Mouse (Mus musculus) CH12.LX (cell line): ENCODE data around the gene Tmem200b. TPM values are rescaled to one million over a fixed set of nuclear protein-coding genes. Genes with fewer than 3 reads are reported as not detected.

Source experiments
- DNase-seq: peaks from one replicate; pipeline ENCODE4 v3.0.0-alpha.2; 2013; ENCODE audit errors: extremely low read depth
- H3K27ac ChIP-seq: 2 replicates; pipeline ENCODE4 v1.5.1; 2012; ENCODE audit warnings: low read depth, mild to moderate bottlenecking, control low read depth, moderate library complexity; ENCODE audit not compliant: insufficient read depth
- H3K27me3 ChIP-seq: replicated peaks from 2 replicates; pipeline ENCODE3; 2012; ENCODE audit warnings: inconsistent platforms
- H3K36me3 ChIP-seq, 2 experiments: replicated peaks in 1 of 2; 2 replicates each; pipeline versions ENCODE3 to v1.6.1; 2012; ENCODE audit warnings: inconsistent platforms in 1 of 2, low read length in 1 of 2, mild to moderate bottlenecking in 1 of 2, mixed read lengths in 1 of 2, moderate library complexity in 1 of 2; ENCODE audit not compliant: control insufficient read depth in 1 of 2, insufficient read depth in 1 of 2
- H3K4me1 ChIP-seq, 2 experiments: 2 replicates each; pipeline ENCODE4 v1.6.1; 2012; ENCODE audit warnings: inconsistent platforms in 1 of 2, moderate library complexity in 1 of 2; ENCODE audit not compliant: insufficient read depth in 2 of 2, control insufficient read depth in 1 of 2
- H3K4me2 ChIP-seq: 2 replicates; pipeline ENCODE4 v1.6.1; 2012; ENCODE audit warnings: low read depth, mild to moderate bottlenecking, control low read depth; ENCODE audit not compliant: poor library complexity, insufficient read depth, severe bottlenecking
- H3K4me3 ChIP-seq, 3 experiments: fragments of 150-350 bp in 1 of 3; sonication (generic) in 1 of 3; replicated peaks in 1 of 3; 2 replicates each; pipeline versions ENCODE3 to v1.5.1; 2011 to 2012; ENCODE audit warnings: low read depth in 2 of 3, low read length in 2 of 3, mild to moderate bottlenecking in 2 of 3, moderate library complexity in 2 of 3, control low read depth in 1 of 3, improper control_type of control experiment in 1 of 3, inconsistent platforms in 1 of 3, mixed read lengths in 1 of 3; ENCODE audit not compliant: poor library complexity in 1 of 3
- H3K79me2 ChIP-seq: replicated peaks from 2 replicates; pipeline ENCODE4 v1.6.1; 2012; ENCODE audit warnings: mild to moderate bottlenecking, moderate library complexity; ENCODE audit not compliant: control insufficient read depth, poor library complexity, insufficient read depth, severe bottlenecking; ENCODE audit errors: extremely low read depth
- H3K9ac ChIP-seq: 2 replicates; pipeline ENCODE4 v1.6.1; 2012; ENCODE audit warnings: low read depth, mild to moderate bottlenecking, control low read depth, moderate library complexity; ENCODE audit not compliant: insufficient read depth
- H3K9me3 ChIP-seq: replicated peaks from 2 replicates; pipeline ENCODE3; 2012; ENCODE audit warnings: low read length, inconsistent platforms, mixed read lengths
- BHLHE40 ChIP-seq: IDR thresholded peaks from 2 replicates; pipeline ENCODE4 v1.6.1; 2011; ENCODE audit warnings: mild to moderate bottlenecking, low read depth, low read length, improper control_type of control experiment
- E2F4 ChIP-seq: IDR thresholded peaks from 2 replicates; pipeline ENCODE4 v1.6.1; 2011; ENCODE audit warnings: low read depth, low read length, improper control_type of control experiment; ENCODE audit not compliant: insufficient replicate concordance
- EP300 ChIP-seq: IDR thresholded peaks from 2 replicates; pipeline ENCODE4 v1.6.1; 2011; ENCODE audit warnings: low read length, improper control_type of control experiment
- IRF4 ChIP-seq: IDR thresholded peaks from 2 replicates; pipeline ENCODE4 v1.6.1; 2014; ENCODE audit warnings: low read depth, mild to moderate bottlenecking, inconsistent platforms, low read length, improper control_type of control experiment
- MAFK ChIP-seq: IDR thresholded peaks from 2 replicates; pipeline ENCODE4 v1.6.1; 2011; ENCODE audit warnings: low read length, improper control_type of control experiment; ENCODE audit not compliant: insufficient replicate concordance
- MAZ ChIP-seq: IDR thresholded peaks from 2 replicates; pipeline ENCODE4 v1.6.1; 2012; ENCODE audit warnings: low read depth, mild to moderate bottlenecking, inconsistent platforms, low read length, improper control_type of control experiment, moderate library complexity
- MEF2A ChIP-seq: IDR thresholded peaks from 2 replicates; pipeline ENCODE4 v1.6.1; 2014; ENCODE audit warnings: low read depth, mild to moderate bottlenecking, inconsistent platforms, low read length, improper control_type of control experiment, borderline replicate concordance
- MXI1 ChIP-seq: IDR thresholded peaks from 2 replicates; pipeline ENCODE4 v1.6.1; 2011; ENCODE audit warnings: mild to moderate bottlenecking, low read depth, low read length, improper control_type of control experiment
- NRF1 ChIP-seq: IDR thresholded peaks from 2 replicates; pipeline ENCODE4 v1.6.1; 2014; ENCODE audit warnings: low read depth, mild to moderate bottlenecking, inconsistent platforms, low read length, improper control_type of control experiment, moderate library complexity
- POLR2A ChIP-seq: IDR thresholded peaks from 2 replicates; pipeline ENCODE4 v1.6.1; 2011; ENCODE audit warnings: low read depth, mild to moderate bottlenecking, improper control_type of control experiment, low read length
- RAD21 ChIP-seq: IDR thresholded peaks from 2 replicates; pipeline ENCODE4 v1.6.1; 2011; ENCODE audit warnings: low read depth, mild to moderate bottlenecking, low read length, improper control_type of control experiment, moderate library complexity
- SIN3A ChIP-seq: IDR thresholded peaks from 2 replicates; pipeline ENCODE4 v1.6.1; 2012; ENCODE audit warnings: low read length, improper control_type of control experiment, inconsistent platforms
- TCF12 ChIP-seq: IDR thresholded peaks from 2 replicates; pipeline ENCODE4 v1.6.1; 2014; ENCODE audit warnings: low read depth, mild to moderate bottlenecking, inconsistent platforms, low read length, improper control_type of control experiment
- USF2 ChIP-seq: conservative IDR thresholded peaks from 2 replicates; pipeline ENCODE4 v1.6.1; 2011; ENCODE audit warnings: low read depth, low read length, improper control_type of control experiment
- ZC3H11A ChIP-seq: IDR thresholded peaks from 2 replicates; pipeline ENCODE4 v1.6.1; 2012; ENCODE audit warnings: low read depth, mild to moderate bottlenecking, inconsistent platforms, low read length, improper control_type of control experiment
- ZKSCAN1 ChIP-seq: IDR thresholded peaks from 2 replicates; pipeline ENCODE4 v1.6.1; 2012; ENCODE audit warnings: low read depth, inconsistent platforms, low read length, improper control_type of control experiment, borderline replicate concordance
- dilution Hi-C: fragments of 300-500 bp; cut with MboI; formaldehyde crosslinking; loops from 2 replicates; pipeline ENCODE4 v1.14.3; 2020; ENCODE audit warnings: low sequenced_read_pairs; ENCODE audit not compliant: extremely low pct_unique_long_range_greater_than_20kb, extremely low pct_ligation_motif_present
- in situ Hi-C: fragments of 300-500 bp; cut with MboI; formaldehyde crosslinking; loops from 3 replicates; pipeline ENCODE4 v1.14.3; 2019; ENCODE audit warnings: low sequenced_read_pairs, low pct_ligation_motif_present, low pct_unique_long_range_greater_than_20kb, mixed read lengths
- polyA plus RNA-seq: library from polyadenylated mRNA; unstranded; fragments of >175 nt; gene quantifications from 2 replicates; pipeline ENCODE4 v1.2.1, GENCODE M21; 2012; ENCODE audit warnings: low read depth; ENCODE audit not compliant: insufficient read length
- total RNA-seq, 2 experiments: library from RNA; depleted of rRNA; stranded (reverse); fragments of 300-350 nt in 1 of 2; fragments of >200 nt in 1 of 2; gene quantifications; 2 replicates each; pipeline ENCODE4 v1.2.3; 2012 to 2014

Gene Tmem200b
- total and polyA plus RNA-seq, 3 experiments: not detected

DNA sequence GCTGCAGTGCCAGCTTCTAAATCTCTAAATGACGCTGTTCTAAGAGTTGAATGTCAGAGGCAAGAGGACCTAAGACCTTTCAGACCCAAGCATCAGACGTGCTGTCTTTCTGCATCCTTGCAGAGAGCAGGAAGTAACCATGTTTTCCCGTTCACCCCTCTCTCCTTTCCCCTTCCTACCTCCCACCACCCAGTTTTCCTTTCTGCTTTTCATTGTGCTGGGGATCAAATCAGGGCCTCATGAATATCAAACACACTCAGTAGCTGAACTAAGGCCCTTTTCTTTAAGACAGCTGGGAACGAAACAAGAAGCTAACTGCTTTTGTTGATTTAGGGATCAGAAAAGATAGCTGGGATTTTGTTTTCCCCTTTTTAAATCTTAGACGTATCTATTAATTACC, 28.3 kb downstream of the Tmem200b start:
- H3K27me3 ChIP-seq: no peaks in the 10 kb centered on the region
- H3K9ac ChIP-seq: no peak overlapping the region
- no peak overlapping the region for H3K4me2 ChIP-seq
- H3K9me3 ChIP-seq: no peaks in the 10 kb centered on the region
- no peaks in the 10 kb centered on the region for H3K79me2 ChIP-seq
- H3K36me3 ChIP-seq: peaks cover 0 to 5% of the 10 kb centered on the region in 2 experiments
- dilution Hi-C loops (no loop called here), in situ Hi-C loops (no loop called here)
- no peaks in the 10 kb centered on the region for H3K4me1 ChIP-seq
- no peak for DNase-seq
- no peak overlapping the region for H3K27ac ChIP-seq
- TF ChIP-seq SIN3A: no peak
- TF ChIP-seq EP300: no peak
- TF ChIP-seq POLR2A: no peak
- TF ChIP-seq IRF4: no peak
- TF ChIP-seq USF2: no peak
- no peak for TF ChIP-seq MEF2A
- TF ChIP-seq MXI1: no peak
- no peak for TF ChIP-seq MAZ
- TF ChIP-seq E2F4: no peak
- no peak overlapping the region for H3K4me3 ChIP-seq

DNA sequence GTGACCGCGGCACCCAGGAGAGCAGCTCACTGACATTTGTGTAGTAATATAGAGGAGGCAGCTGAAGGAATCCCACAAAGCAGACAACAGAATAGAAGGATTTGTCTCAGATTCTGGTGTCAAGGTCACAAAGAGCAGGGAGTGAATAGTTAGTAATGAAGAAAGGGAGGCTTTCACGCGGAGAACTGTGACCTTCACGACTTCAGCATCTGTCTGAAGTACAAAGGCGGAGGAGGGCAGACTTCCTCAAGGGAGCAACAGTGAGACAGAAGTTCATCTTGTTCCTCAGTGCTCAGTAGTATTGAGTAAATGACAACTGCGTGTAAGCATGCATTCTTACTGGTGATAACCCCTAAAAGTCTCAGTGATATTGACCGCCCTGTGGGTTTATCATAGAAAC, 29.1 kb downstream of the Tmem200b start:
- dilution Hi-C loops (no loop called here), in situ Hi-C loops (no loop called here)

DNA sequence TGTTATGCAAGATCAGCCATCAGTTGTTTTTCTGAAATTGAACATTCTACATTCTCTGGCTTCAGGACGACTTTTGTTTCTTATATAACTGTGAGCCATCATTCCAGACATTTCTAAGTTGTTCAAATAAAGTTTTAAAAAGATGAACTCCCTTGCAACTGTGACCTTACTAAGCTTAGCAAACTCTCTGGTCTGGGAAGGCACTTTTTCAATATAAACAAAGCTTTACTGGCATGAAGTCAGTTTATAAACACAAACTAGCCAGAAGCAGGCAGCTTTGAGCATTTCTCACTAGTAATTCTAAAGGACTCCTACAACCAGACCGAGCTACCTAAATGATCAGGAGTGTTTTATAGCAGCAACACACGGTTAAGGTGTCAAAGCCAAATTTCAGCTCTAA, 35.6 kb downstream of the Tmem200b start:
- H3K79me2 ChIP-seq: no peaks in the 10 kb centered on the region
- no peak overlapping the region for H3K27ac ChIP-seq
- no peaks in the 10 kb centered on the region for H3K27me3 ChIP-seq
- no peaks in the 10 kb centered on the region for H3K4me1 ChIP-seq
- H3K9ac ChIP-seq: no peak overlapping the region
- DNase-seq: no peak
- no peaks in the 10 kb centered on the region for H3K9me3 ChIP-seq
- no peak overlapping the region for H3K4me3 ChIP-seq
- no peak for TF ChIP-seq NRF1
- no peak for TF ChIP-seq MXI1
- TF ChIP-seq ZKSCAN1: no peak
- no peak for TF ChIP-seq RAD21
- no peak for TF ChIP-seq MAFK
- TF ChIP-seq BHLHE40: no peak
- TF ChIP-seq, all 38 proteins: peak for 0
- in situ Hi-C loops: no loop called here
- H3K4me2 ChIP-seq: no peak overlapping the region
- dilution Hi-C loops: no loop called here
- peaks cover 0 to 14% of the 10 kb centered on the region in 2 experiments for H3K36me3 ChIP-seq

More for the DNA sequence above, 29.1 kb downstream of the Tmem200b start:
- Histone ChIP-seq H3K4me3 (no peak overlapping the region), H3K27me3 (no peaks in the 10 kb centered on the region), H3K9me3 (no peaks in the 10 kb centered on the region), H3K27ac (no peak overlapping the region), H3K4me2 (no peak overlapping the region), H3K4me1 (no peaks in the 10 kb centered on the region), H3K9ac (no peak overlapping the region), H3K79me2 (no peaks in the 10 kb centered on the region), H3K36me3 (peaks cover 0 to 9% of the 10 kb centered on the region in 2 experiments)
- DNase-seq: no peak
- no peak for TF ChIP-seq IRF4
- no peak for TF ChIP-seq ZC3H11A
- no peak for TF ChIP-seq TCF12
